Mouse (Mus musculus) fibroblast of lung, adult 2 months (primary cell): ENCODE measurements at regions not wholly inside any gene's neighbourhood (a gene's known extent, or its start where the extent isn't known, plus 50 kb on each side); places are given as distances from the start of the nearest gene placed in this dataset.

ENCODE experiments used
- DNase-seq: peaks from one replicate; pipeline ENCODE4 v3.0.0-alpha.2; 2011; ENCODE audit warnings: low read depth

DNA sequence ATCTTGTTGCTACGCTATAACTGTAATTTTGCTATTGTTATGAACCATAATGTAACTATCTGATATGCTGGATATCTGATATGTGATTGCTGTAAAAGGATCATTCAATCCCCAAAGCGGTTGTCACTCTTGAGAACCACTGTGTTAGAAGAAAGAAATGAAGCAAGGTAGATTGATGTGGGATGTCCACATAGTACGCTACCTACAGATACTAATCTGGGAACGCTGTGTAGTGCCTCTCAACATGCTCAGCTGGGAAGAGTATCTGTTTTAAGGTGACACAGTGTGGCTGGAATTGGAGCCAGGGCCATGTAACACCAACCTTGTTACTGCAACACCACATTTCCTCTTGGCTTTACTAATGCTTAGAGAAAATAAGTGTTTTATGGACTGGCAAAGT is 456.2 kb upstream of the Slc30a5 start:
- DNase-seq: no peak

DNA sequence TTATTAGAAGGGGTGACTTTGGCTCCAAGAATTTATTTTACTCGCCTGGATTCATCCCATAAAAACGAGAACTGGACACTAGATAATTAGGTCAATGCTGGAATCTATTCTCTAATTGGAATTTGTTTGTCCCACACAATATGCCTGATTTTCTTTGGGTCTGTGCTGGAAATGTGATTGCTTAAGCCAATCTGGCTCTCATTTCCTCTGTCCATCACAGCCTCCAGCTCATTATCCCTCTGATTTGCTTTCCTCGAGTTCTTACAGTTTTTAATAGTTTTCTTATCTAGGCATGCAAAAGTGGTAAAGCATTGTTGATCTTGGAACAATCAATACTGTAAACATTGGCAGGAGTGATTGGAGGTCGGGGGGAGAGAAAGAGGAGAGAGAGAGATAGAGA is 453.9 kb upstream of the Slc30a5 start:
- no peak for DNase-seq

DNA sequence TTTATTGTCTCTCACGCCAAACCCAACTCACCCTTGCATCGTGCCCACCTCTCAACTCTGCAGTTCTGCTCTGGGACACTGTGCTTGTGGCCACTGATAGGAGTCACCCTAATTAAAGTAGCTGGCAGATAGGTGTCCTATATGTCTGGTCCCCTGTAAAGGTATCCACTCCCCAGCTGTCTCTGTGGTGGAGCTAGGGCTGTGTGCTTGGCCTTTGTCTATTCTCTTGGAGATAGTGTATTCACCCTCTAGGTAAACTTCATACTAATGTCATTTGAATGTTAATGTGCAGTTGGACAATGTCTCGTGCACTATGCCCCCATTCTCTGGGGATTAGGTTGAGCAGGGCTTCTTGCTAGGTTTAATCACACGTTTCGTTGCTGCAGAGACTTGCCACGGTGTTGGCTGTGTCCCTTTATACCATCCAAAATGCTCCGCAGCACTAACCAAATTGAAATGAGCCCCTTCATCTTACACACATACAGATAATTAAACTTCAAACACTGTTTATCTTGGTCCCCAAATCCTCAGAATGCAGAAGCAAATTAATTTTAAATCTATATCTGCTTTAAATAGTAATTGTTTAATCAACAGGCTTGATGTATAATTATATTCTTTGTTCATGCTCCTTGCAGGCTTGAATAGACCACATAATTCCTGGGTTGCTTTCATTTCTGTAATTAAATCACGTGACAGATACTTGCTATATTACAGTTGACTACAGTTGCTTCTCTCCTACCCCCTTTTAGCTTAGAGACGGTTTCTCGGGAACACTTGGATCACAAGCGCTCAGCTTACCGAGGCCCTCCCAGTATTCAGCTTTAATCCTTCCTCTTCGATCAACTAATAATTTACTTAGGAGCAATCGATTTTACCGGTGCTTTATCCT is 453.0 kb upstream of the Slc30a5 start:
- no peak for DNase-seq

DNA sequence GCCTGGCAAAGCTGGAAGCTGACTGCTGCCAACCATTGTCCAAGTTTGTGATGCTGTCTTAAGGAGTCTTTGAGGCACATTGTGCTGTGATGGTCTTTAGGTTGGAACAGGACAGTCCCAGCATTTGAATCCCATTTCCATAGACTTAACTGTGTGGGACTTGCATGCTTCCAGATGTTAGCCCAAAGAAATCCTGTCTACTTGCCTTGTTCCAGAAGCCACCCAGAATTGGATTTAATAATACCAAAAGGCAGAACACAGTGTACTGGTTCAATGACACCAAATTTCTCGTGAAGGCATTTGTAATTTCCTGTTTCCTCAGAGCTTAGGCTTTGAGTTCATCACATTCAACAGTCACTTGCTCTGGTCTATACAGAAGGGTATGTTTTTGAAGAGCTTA is 444.9 kb upstream of the Slc30a5 start:
- DNase-seq: no peak

DNA sequence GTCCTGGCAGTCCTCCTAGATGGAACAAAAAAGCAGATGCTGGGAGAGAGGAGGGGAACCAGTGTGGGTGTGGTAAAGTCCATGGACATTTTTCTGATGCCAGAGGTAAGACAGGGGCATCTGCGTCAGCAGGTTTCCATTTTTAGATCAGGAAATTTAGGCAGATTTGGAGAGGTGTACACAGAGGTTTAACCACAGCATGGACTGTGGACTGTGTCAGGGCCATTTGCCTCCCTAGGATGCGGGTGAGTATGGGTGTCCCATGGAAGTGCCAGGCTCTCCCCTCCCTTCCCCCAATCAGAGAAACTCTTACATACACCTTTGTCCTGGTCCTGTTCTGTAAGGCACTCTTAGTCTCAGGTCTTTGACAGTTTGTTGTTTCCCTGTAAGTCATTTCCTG is 443.5 kb upstream of the Slc30a5 start:
- no peak for DNase-seq

DNA sequence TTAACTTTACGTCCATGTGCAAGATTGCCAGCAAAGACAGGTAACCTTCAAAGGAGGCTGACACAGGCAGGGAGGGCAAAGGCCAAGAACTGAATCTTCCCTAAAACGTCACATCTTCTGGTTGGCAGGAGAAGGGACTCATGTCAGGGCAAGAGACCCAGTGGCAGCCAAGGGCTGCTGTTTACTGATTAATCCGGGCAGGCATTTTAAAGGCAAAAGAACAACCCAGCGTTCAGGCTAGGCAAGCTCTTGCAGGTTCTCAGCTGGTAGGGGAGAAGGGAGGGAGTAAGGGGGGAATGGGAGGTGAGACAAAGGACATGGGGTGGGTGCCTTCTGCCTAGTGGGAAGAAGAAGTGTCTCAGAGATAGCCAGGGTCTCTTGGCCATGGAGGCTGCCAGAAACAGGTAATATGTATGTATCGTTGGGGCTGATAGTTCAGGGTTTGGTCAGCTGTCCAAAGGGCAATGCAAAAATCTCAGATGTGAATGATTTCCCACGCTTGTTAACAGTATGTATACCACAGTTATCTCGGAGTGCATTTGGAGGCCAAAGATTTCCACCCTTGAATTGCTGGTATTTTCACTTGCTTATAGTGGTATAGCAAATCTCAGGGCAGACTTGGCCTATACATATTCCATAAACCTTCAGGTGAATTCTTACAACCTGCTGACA is 441.4 kb upstream of the Slc30a5 start:
- no peak for DNase-seq

DNA sequence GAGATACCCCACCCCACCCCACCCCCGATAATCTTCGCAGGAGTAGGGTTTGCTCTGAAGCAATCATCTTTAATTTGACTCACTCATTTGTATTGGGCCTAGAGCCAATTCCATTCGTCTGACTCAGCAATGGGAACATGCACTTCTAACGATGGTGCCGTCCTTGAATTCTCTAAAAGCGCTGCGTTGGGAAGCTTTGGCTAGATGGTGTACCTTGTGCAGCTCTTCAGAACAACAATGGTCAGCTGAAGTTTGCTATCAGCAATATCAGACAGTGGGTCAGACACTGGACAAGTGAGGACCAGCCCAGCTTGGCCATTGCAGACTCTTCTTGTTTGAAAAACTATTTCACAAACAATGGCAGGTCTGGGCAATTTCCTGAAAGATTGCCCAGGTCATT is 440.1 kb upstream of the Slc30a5 start:
- no peak for DNase-seq

DNA sequence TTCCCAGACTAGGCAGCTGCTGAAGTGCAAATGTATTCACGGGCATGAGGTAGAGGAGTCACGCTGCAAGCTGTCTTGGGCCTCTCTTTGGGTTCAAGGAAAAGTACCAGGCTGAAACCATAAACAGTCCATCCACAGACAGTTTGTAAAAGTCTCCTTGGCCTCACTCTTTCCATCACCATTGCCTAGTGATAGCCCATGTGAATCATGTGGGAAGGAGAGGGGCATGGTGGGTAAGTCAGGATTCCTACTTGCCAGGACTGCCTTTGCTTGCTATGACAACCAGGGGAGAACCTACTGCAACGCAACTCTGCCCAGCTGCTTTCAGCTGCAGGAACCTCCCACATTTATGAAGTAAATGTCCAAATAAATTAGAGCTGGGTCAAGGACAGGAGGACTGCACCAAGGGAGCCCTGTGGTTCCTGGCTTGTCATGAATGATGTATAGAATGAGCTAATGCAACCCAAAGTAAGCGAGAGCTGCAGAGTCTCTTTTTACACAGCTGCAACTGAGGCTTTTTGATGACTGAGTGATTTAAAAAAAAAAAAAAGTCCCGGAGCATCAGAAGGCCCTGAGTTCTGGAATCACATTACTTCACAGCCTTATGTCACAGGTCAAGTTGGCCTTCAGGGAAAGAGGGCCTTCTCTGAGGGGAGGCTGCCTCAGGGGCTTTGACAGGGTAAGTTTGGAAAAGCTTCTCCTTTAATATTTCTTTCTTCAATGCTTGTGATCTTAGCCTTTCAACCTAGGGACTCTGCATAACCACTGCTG is 420.7 kb upstream of the Slc30a5 start:
- DNase-seq: no peak

DNA sequence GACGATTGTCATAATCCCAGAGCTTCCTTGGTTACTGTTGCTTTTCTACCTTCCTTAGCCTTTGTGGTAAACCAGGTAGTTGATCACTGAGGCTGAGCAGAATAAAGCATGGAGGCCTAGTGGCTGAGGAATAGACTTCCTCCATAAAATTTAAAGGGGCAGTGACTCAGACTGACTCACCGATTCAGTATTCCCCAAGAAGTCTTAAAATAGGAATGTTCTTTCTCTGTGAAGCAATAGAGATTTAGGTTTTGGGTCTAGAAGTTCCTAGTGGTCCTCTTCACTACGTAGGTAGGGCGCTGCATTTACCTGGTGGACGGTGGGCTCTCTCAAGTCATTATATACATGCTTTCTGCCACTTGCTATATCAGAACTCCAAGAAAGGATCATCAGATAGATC is 416.1 kb upstream of the Slc30a5 start:
- DNase-seq: no peak

DNA sequence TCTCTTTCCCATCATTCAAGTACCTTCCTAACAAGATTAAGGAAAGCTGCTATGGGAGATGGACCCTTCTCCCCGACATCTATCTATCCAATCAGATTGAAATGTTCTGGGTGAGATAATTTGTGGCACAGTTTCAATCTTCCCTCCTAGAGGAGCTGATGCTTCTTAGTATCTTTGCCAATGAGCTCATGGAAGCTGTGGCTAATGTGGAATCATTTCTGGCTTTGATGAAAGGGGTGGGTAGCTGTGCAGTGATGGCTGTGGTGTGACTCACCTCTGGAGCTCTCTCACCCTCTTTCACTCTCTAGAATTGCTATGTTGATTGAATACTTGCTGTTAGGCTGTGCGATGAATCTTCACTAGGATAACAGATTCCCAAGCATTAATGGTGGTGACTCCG is 411.1 kb upstream of the Slc30a5 start:
- DNase-seq: peak; percentile 9

DNA sequence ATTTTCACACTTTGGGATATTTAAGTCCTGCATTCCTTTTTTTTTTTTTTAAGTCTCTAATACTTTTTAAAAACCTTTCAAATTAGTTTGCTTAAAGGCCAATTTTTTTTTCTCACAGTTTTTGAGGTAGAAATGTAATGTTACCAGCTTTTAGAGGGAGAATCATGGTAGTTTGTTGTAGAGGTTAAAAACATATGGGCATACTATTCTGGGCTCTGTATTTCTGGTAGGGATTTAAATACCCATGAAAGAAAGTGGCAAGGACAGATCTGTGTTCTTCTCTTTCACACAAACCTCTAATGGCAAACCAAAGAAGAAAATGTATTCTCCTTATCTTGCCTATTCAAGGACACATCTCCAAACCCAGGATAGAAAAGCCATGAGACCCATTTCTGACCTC is 405.6 kb upstream of the Slc30a5 start:
- no peak for DNase-seq

DNA sequence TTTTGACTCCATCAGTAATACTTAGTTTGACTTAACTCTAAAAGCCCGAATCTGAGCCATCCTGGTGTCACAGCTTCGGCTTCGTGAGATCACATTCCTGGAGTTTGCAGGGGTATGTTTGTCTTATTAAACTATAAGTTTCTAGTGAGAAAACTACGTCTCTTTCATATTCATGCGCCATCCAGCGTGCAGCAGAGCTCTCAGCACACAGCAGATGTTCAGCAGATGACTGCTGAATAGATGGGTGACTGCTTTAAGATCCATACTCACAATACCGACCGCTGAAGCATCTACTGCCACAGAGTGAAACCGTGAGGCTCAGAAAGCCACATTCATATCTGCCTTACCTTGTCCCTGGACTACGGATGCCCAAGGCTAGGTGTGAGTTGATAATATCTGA is 403.8 kb upstream of the Slc30a5 start:
- no peak for DNase-seq

DNA sequence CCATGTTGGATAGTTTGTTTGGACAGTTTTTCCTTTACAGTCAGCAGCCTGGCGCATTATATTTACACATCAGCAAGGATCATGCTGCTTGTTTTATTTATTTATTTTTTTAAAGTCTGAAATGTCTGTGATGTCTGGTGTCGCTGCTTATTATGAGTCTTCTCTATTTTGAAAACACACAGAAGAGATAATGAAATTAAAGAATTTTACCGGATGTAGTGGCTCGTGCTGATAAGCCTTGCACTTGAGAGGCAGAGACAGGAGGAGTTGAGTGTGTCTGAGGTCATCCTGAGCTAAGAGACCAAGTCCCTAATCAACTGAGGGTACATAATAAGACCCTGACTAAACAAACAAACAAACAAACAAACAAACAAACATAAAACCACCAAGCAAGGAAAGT is 402.6 kb upstream of the Slc30a5 start:
- DNase-seq: no peak

DNA sequence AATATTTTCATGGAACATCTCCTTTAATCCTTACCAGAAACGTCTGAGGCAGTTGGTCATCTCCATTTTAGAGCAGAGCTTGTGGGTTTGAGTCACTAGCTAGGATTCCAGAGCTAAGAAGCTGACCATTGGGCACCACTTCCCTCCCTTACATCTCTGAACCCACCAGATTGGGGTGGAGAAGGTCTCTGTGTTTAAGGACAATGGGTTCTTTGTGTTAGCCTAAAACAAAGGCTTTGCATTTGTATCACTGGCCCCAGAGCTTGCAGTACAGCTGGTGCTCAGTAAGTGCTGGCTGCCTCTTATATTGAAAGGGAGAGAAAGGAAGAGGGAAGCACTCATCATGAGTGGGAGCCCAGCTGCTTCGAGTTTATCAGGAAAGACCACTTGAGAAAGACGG is 401.9 kb upstream of the Slc30a5 start:
- no peak for DNase-seq

DNA sequence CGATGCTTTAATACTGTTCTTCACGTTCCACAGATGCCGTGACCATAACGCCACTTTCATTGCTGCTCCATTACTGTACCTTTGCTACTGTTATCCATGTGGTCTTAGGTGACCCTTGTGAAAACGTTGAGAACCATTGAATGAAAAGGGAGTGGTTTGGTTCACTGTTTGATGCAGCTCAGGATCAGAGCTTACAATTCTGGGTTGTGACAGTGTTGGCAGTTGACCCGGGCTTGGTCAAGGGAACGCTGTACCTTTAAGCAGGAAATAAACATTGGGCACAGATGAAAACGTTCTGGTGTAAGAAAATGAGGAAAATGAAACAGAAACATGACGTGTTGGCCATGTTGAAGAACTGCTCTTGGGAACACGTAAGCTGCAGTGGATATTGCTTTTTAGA is 401.3 kb upstream of the Slc30a5 start:
- no peak for DNase-seq

DNA sequence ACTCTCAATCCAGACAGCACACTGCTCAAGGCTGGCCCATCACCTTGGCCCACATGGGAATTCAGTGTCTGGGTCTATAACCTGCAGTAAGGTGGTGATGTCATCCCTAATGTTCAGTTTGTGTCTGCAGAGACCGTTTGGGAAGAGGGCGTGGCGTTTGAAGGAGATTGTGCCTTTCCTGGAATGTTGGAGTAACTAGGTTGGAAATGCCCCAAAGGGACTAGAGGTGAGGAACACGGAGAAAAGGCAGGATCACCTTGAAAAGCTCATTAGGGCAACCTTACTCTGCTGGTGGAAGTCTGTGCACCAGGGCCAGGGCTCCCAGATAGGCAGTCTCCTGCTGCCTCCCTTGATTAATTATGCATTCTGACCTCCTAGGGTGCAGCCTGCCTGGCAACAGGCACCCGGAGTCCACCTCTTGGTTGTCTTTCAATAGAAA is 400.6 kb upstream of the Slc30a5 start:
- DNase-seq: no peak

DNA sequence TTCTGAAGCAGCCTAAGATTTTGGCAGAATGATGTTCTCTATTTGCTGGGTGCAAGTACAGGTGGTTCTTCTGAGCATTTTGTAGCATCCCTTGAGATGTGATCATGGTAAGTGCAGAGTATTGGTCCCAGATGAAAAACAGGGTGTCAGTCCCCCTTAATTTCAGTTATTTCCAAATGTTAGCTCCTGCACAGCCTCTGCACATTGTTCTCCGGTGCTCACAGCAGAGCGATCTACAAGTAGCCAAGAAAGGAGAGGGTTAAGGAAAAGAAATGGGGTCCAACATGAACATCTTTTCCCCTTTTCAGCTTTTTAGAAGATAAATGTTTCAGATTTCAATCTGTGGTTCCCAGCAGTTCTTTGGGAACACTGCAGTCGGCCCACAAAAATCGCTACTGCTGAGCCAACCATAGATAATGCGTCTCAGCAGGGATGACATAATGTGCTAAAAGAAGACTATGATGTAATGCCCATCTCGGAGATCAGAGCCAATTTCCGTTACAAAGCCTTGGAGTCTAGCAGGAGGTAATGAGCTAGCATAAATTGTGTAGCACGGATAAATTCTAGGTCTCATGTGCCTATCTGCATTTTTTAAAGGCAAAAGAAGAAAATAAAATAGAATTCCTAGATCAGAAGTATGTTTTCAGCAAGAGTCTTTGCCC is 400.1 kb upstream of the Slc30a5 start:
- DNase-seq: no peak

DNA sequence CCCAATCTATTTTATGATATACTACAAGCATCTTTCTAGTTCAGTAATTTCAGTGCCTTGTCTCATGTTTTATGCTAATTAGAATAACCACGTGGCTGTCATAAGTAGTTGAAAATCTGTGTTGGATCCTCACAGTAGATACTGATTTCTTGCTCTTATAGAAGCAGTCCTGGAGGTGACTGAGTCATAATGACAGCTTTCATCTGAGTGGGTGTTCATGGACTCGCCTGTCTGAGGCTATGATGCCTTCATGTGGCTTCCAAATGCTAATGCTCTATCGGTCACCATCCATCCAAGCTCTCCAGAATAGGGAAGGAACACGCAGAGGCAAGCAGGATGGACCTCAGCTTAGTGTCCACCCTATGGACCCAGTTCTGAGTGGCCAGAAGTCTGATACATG is 396.6 kb upstream of the Slc30a5 start:
- DNase-seq: no peak

DNA sequence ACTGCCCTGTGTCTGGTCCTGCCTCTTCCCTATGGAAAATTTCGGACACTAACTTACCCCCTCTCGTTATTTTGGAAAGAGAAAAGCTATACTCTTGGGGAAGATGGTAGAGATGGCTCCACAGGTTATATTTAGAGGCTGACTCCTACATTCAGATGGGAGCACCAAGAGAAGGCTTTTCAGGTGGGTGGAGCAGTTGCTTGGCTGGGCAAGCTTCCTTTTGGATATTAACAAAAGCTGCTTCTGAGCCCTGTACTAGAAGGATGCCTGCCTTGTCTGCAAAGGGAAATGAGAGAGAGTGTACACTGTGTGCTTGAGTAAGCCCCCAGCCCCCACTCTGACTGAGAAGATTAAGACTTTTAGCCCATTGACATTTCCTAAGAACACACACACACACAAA is 392.1 kb upstream of the Slc30a5 start:
- DNase-seq: no peak

DNA sequence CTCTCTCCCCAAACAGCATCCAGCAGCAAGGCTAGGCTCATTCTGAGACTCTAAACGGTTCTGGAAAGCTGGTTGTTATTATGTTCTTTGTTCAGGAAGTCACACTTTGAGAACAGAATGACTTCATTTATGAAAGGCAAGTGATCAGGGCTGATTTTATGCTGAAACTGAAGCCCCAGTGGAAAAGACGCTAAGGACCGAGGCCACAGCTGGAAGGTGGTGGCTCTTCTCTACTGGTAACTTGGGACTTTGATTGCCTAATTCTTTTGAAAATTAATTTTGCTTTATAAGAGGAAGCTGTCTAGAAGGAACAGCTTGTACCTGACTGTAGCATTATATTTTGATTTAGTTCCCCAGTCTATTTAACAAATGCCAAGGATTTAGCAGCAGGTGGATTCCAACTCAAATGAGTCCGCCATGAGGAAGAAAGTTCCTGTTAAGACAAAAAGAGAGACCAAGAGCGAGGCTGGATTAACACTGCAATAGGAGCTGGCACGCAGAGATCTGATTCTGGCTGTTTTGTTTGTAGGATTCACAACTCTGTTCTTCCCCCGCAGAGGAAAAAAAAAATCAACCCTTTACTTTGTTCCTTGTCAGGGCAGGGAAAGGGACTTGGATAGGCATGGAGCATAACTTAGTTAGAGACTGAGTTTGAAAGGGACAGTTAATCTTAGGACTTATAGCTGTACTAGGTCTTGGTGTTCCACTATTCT is 388.3 kb upstream of the Slc30a5 start:
- DNase-seq: no peak

DNA sequence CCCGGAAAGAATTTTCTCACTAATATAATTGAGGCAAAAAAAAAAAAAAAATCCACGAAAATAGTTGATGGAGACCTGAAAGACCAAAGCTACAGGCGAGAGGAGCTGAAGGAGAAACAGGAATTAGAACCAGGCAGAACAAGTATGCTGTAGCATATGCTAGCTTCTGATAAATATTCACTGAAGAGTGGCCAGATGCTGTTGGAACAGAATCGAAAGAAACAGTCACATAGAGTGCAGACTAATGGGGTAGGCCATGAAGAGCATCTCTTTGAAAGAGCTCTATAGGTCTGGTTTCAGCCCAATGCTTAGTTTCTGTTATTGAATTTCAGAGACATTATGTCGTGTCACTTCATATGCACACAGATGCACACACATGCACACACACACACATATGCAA is 386.3 kb upstream of the Slc30a5 start:
- no peak for DNase-seq
